Mouse (Mus musculus) right cerebral cortex, adult 2 months (tissue): Measurements from ENCODE around the gene Gm5926.
"Not testable (repeated sequence)": the region's sequence is repeated elsewhere in the genome, so short reads cannot be mapped to it uniquely, and the experiment has no call there.

Experiments used
- DNase-seq, 2 experiments: peaks; one replicate each; pipeline ENCODE4 v3.0.0; 2021 to 2022; ENCODE audit warnings: low spot score in 2 of 2

Gene Gm5926

DNA sequence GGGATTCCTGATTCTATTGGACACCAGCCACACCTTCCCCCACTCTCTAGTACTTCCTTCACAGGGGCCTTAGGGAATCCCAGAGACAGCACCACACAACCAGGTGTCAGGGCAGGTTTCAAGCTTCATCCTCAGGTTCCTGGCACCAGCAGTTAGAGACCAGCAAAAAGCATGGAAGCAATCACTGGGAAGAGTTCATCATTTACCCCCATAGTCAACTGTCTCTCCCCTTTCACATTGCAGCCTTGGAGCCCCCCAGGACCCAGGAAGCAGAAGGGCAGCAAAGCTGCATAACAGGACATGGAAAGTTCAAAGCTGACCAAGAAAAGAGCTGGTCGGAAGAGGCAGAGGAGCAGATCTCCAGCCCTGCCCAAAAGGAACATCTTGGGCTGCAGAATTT, at the start of gene Gm5926:
Gene Gm5926, plus strand, starts transcription at position 301 of the 400 bp plus-strand sequence.
- DNase-seq: not testable (repeated sequence)

DNA sequence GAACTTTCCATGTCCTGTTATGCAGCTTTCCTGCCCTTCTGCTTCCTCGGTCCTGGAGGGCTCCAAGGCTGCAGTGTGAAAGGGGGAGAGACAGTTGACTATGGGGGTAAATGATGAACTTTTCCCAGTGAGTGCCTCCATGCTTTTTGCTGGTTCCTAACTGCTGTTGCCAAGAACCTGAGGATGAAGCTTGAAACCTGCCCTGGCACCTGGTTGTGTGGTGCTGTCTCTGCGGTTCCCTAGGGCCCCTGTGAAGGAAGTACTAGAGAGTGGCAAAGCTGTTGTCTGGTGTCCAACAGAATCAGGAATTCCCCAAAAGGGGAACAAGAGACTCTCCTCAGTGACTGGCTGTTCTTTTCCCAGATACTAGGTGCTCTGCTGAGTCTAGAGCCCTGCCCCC, 49.5 kb upstream of the Gm5926 start:
- DNase-seq: not testable (repeated sequence)

DNA sequence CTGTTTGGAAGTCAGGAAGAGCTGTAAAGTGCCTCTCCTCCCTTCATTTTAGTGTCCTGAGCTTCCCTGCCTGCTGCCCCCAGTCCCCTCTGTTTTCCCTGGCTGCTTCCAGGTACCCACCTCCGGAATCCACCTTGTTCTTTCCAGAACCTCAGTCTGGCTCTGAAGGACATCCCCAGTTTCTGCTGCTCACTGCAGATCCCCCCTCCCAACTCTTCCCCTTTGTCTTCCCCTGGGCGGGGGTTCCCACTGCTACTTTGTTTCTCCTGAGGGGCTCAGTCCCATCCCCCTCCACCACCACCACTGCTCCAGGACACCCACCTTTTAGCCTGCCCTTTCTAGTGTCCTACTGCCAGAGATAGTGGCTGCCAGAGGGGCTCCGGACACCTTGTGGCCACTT, 49.1 kb upstream of the Gm5926 start:
- not testable (repeated sequence) for DNase-seq
